Mouse (Mus musculus) forebrain, embryonic 15.5 days (tissue): ENCODE results near the gene Hoxd3. TPM values are rescaled to one million over a fixed set of nuclear protein-coding genes. Genes with fewer than 3 reads are reported as not detected.

Experiments used
- ATAC-seq: fragments of 200-750 bp; cut with Nextera tagmentation; replicated peaks from 2 replicates; pipeline ENCODE4 v1.8.0; 2017; ENCODE audit warnings: mild to moderate bottlenecking, moderate TSS enrichment, moderate library complexity
- H3K27ac ChIP-seq: fragments of 300-500 bp; sonication (generic); replicated peaks from 2 replicates; pipeline ENCODE4 v1.5.1; 2015; ENCODE audit warnings: mild to moderate bottlenecking, inconsistent platforms
- H3K27me3 ChIP-seq: fragments of 300-500 bp; sonication (generic); 2 replicates; pipeline ENCODE4 v1.6.1; 2015; ENCODE audit warnings: inconsistent platforms
- H3K36me3 ChIP-seq: fragments of 300-500 bp; sonication (generic); 2 replicates; pipeline ENCODE4 v1.6.1; 2015; ENCODE audit warnings: mild to moderate bottlenecking, inconsistent platforms
- H3K4me1 ChIP-seq: fragments of 300-500 bp; sonication (generic); 2 replicates; pipeline ENCODE4 v1.6.1; 2015; ENCODE audit warnings: inconsistent platforms
- H3K4me2 ChIP-seq: fragments of 300-500 bp; sonication (generic); replicated peaks from 2 replicates; pipeline ENCODE4 v1.6.1; 2015; ENCODE audit warnings: mild to moderate bottlenecking, inconsistent platforms
- H3K4me3 ChIP-seq: fragments of 300-500 bp; sonication (generic); 2 replicates; pipeline ENCODE4 v1.5.1; 2015; ENCODE audit warnings: mild to moderate bottlenecking, inconsistent platforms
- H3K9ac ChIP-seq: fragments of 300-500 bp; sonication (generic); replicated peaks from 2 replicates; pipeline ENCODE4 v1.6.1; 2015; ENCODE audit warnings: mild to moderate bottlenecking, inconsistent platforms
- H3K9me3 ChIP-seq: fragments of 300-500 bp; sonication (generic); 2 replicates; pipeline ENCODE4 v1.6.1; 2016; ENCODE audit warnings: inconsistent platforms
- WGBS: fragments of 180-500 bp; shearing (Covaris S2); methylation state at CpG from one replicate; pipeline ENCODE4 v1.1.7; 2015; ENCODE audit warnings: mixed read lengths; 5-methylcytosine and 5-hydroxymethylcytosine counted together
- polyA plus RNA-seq: library from polyadenylated mRNA; unstranded; fragments of >200 nt; fragmentation: Nextera tagmentation; extraction: Ambion mirVana; gene quantifications from 2 replicates; pipeline ENCODE4 v1.2.1, GENCODE M21; 2015

Hoxd3 gene
- polyA plus RNA-seq, 1 experiment from 2014 or later: not detected

- Histone ChIP-seq H3K9ac (no peak overlapping the region), H3K4me1 (peaks cover 2% of the 10 kb centered on the region; the same call in 1 of the 2 replicates), H3K36me3 (no peaks in the 10 kb centered on the region), H3K27ac (no peak overlapping the region), H3K9me3 (no peaks in the 10 kb centered on the region), H3K4me2 (no peak overlapping the region), H3K27me3 (peaks cover 99% of the 10 kb centered on the region), H3K4me3 (no peak overlapping the region)
- WGBS: 6% methylated on average over 2 of the region's 2 CpGs
- ATAC-seq: no peak
Measured at GRCm38 (mm10) chr2:74720384-74720783, 8.7 kb downstream of the Hoxd3 start.

- ATAC-seq: no peak
- Histone ChIP-seq H3K27me3 (peaks cover 99% of the 10 kb centered on the region), H3K27ac (no peak overlapping the region), H3K9ac (no peak overlapping the region), H3K4me1 (no peaks in the 10 kb centered on the region), H3K9me3 (no peaks in the 10 kb centered on the region), H3K4me2 (no peak overlapping the region), H3K4me3 (no peak overlapping the region), H3K36me3 (no peaks in the 10 kb centered on the region)
- under 1% methylated on average over 5 of the region's 5 CpGs for WGBS
Measured at GRCm38 (mm10) chr2:74720955-74721491, 9.3 kb downstream of the Hoxd3 start.

GRCm38 (mm10) chr2:74721882-74722281 is 10.2 kb downstream of the Hoxd3 start:
- no peak overlapping the region for H3K27ac ChIP-seq
- no peak overlapping the region for H3K4me3 ChIP-seq
- H3K4me1 ChIP-seq: no peaks in the 10 kb centered on the region
- ATAC-seq: no peak
- H3K9me3 ChIP-seq: no peaks in the 10 kb centered on the region
- no peak overlapping the region for H3K9ac ChIP-seq
- 7% methylated on average over 6 of the region's 6 CpGs for WGBS
- no peak overlapping the region for H3K4me2 ChIP-seq
- no peaks in the 10 kb centered on the region for H3K36me3 ChIP-seq
- peaks cover 99% of the 10 kb centered on the region for H3K27me3 ChIP-seq

- WGBS: 2% methylated on average over 8 of the region's 8 CpGs
Measured at GRCm38 (mm10) chr2:74722949-74723348, 11.2 kb downstream of the Hoxd3 start.

GRCm38 (mm10) chr2:74724244-74725015 is 12.7 kb downstream of the Hoxd3 start:
- Histone ChIP-seq H3K9ac (no peak overlapping the region), H3K4me2 (no peak overlapping the region), H3K4me3 (no peak overlapping the region), H3K4me1 (no peaks in the 10 kb centered on the region), H3K27ac (no peak overlapping the region), H3K36me3 (no peaks in the 10 kb centered on the region), H3K9me3 (no peaks in the 10 kb centered on the region), H3K27me3 (peaks cover 100% of the 10 kb centered on the region)
- ATAC-seq: no peak
- WGBS: 2% methylated on average over 7 of the region's 7 CpGs

More at GRCm38 (mm10) chr2:74722949-74723348, 11.2 kb downstream of the Hoxd3 start:
- no peak for ATAC-seq
- H3K4me1 ChIP-seq: no peaks in the 10 kb centered on the region
- no peak overlapping the region for H3K9ac ChIP-seq
- H3K4me3 ChIP-seq: no peak overlapping the region
- no peaks in the 10 kb centered on the region for H3K36me3 ChIP-seq
- no peak overlapping the region for H3K4me2 ChIP-seq
- H3K27ac ChIP-seq: no peak overlapping the region
- H3K27me3 ChIP-seq: peaks cover 99% of the 10 kb centered on the region
- H3K9me3 ChIP-seq: no peaks in the 10 kb centered on the region

- Histone ChIP-seq H3K9me3 (no peaks in the 10 kb centered on the region), H3K27ac (no peak overlapping the region), H3K27me3 (peaks cover 98% of the 10 kb centered on the region), H3K4me2 (no peak overlapping the region), H3K4me3 (no peak overlapping the region), H3K9ac (no peak overlapping the region), H3K36me3 (no peaks in the 10 kb centered on the region), H3K4me1 (no peaks in the 10 kb centered on the region)
- ATAC-seq: no peak
- 2% methylated on average over 17 of the region's 17 CpGs for WGBS
Measured at GRCm38 (mm10) chr2:74725171-74725570, 13.4 kb downstream of the Hoxd3 start.

GRCm38 (mm10) chr2:74726551-74726950 is 14.8 kb downstream of the Hoxd3 start, which contains the start of gene Gm28230:
Gene Gm28230, plus strand, starts transcription at chr2:74726728.
- H3K9me3 ChIP-seq: no peaks in the 10 kb centered on the region
- H3K4me3 ChIP-seq: no peak within 1 kb of the TSS
- no peak within 1 kb of the TSS for H3K4me2 ChIP-seq
- H3K4me1 ChIP-seq: no peaks in the 10 kb centered on the region
- H3K9ac ChIP-seq: no peak within 1 kb of the TSS
- H3K36me3 ChIP-seq: no peaks in the 10 kb centered on the region
- no peak for ATAC-seq
- 4% methylated on average over 5 of the region's 5 CpGs for WGBS
- H3K27me3 ChIP-seq: peaks cover 98% of the 10 kb centered on the region
- H3K27ac ChIP-seq: no peak within 1 kb of the TSS

GRCm38 (mm10) chr2:74726973-74727639 is 15.4 kb downstream of the Hoxd3 start:
- no peaks in the 10 kb centered on the region for H3K4me1 ChIP-seq
- ATAC-seq: no peak
- no peak overlapping the region for H3K4me3 ChIP-seq
- under 1% methylated on average over 43 of the region's 43 CpGs for WGBS
- H3K9ac ChIP-seq: no peak overlapping the region
- no peak overlapping the region for H3K4me2 ChIP-seq
- H3K36me3 ChIP-seq: no peaks in the 10 kb centered on the region
- peaks cover 98% of the 10 kb centered on the region for H3K27me3 ChIP-seq
- H3K9me3 ChIP-seq: no peaks in the 10 kb centered on the region
- H3K27ac ChIP-seq: no peak overlapping the region

GRCm38 (mm10) chr2:74727640-74728302 is 16.0 kb downstream of the Hoxd3 start:
- no peaks in the 10 kb centered on the region for H3K9me3 ChIP-seq
- WGBS: 2% methylated on average over 25 of the region's 25 CpGs
- H3K4me3 ChIP-seq: no peak overlapping the region
- H3K36me3 ChIP-seq: no peaks in the 10 kb centered on the region
- H3K9ac ChIP-seq: no peak overlapping the region
- no peak for ATAC-seq
- H3K4me2 ChIP-seq: no peak overlapping the region
- peaks cover 97% of the 10 kb centered on the region for H3K27me3 ChIP-seq
- peaks cover 2% of the 10 kb centered on the region; the same call in 1 of the 2 replicates for H3K4me1 ChIP-seq
- no peak overlapping the region for H3K27ac ChIP-seq

GRCm38 (mm10) chr2:74728303-74728680 is 16.6 kb downstream of the Hoxd3 start:
- Histone ChIP-seq H3K27me3 (peaks cover 97% of the 10 kb centered on the region), H3K4me2 (no peak overlapping the region), H3K9ac (no peak overlapping the region)

GRCm38 (mm10) chr2:74730331-74730730 is 18.6 kb downstream of the Hoxd3 start:
- ATAC-seq: no peak
- Histone ChIP-seq H3K9me3 (no peaks in the 10 kb centered on the region), H3K27ac (no peak overlapping the region), H3K27me3 (peaks cover 97% of the 10 kb centered on the region), H3K9ac (no peak overlapping the region), H3K4me2 (no peak overlapping the region), H3K4me1 (peaks cover 4% of the 10 kb centered on the region; the same call in 1 of the 2 replicates), H3K4me3 (no peak overlapping the region), H3K36me3 (no peaks in the 10 kb centered on the region)
- WGBS: 2% methylated on average over 8 of the region's 8 CpGs

More at GRCm38 (mm10) chr2:74728303-74728680, 16.6 kb downstream of the Hoxd3 start:
- Histone ChIP-seq H3K4me3 (no peak overlapping the region), H3K9me3 (no peaks in the 10 kb centered on the region), H3K27ac (no peak overlapping the region), H3K4me1 (peaks cover 4% of the 10 kb centered on the region; the same call in 1 of the 2 replicates), H3K36me3 (no peaks in the 10 kb centered on the region)
- ATAC-seq: no peak
- 2% methylated on average over 13 of the region's 13 CpGs for WGBS

- Histone ChIP-seq H3K9ac (no peak overlapping the region), H3K27ac (no peak overlapping the region), H3K4me1 (peaks cover 5% of the 10 kb centered on the region), H3K4me3 (no peak overlapping the region), H3K4me2 (no peak overlapping the region), H3K9me3 (no peaks in the 10 kb centered on the region), H3K27me3 (peaks cover 97% of the 10 kb centered on the region), H3K36me3 (no peaks in the 10 kb centered on the region)
- ATAC-seq: no peak
Measured at GRCm38 (mm10) chr2:74731055-74731454, 19.3 kb downstream of the Hoxd3 start.
